Comparison of ENCODE assay signal across 7 mouse cellular contexts in genomic region chr8:11009431-11010071, GRCm38 (mm10). TPM values are rescaled to one million over a fixed set of nuclear protein-coding genes. Genes with fewer than 3 reads are reported as not detected.
A peak's percentile ranks its signal among the peaks of the same experiment; 100 is the strongest.
DNase-seq lines count a peak whose midpoint lies in the region; ATAC-seq and TF ChIP-seq lines count a peak whose summit lies in the region.

No protein-coding gene starts in this region.

- peak overlapping the region; percentile 89 for H3K4me3 ChIP-seq in intestine, postnatal 0 days (ENCODE audit: low read depth, low read length)
- H3K4me3 ChIP-seq in limb, embryonic 13.5 days: peak overlapping the region; percentile 86
- peak overlapping the region; percentile 62 for H3K4me3 ChIP-seq in midbrain, embryonic 13.5 days (replicated peaks)
- H3K4me3 ChIP-seq in spleen, adult 2 months (ENCODE audit: extremely low read depth, insufficient read depth, insufficient read length): peak overlapping the region; percentile 84

- under 1% methylated on average over 53 of the region's 62 CpGs for WGBS in intestine, postnatal 0 days
- WGBS in limb, embryonic 13.5 days: 1% methylated on average over 49 of the region's 62 CpGs
- WGBS in midbrain, embryonic 13.5 days: under 1% methylated on average over 57 of the region's 62 CpGs
- 1% methylated on average over 61 of the region's 62 CpGs for WGBS in spleen, adult 2 months

- peak overlapping the region; percentile 95 for H3K9ac ChIP-seq in intestine, postnatal 0 days (ENCODE audit: low read depth, low read length)
- H3K9ac ChIP-seq in limb, embryonic 13.5 days: peak overlapping the region; percentile 88
- H3K9ac ChIP-seq in midbrain, embryonic 13.5 days (replicated peaks): peak overlapping the region; percentile 93

- H3K4me1 ChIP-seq in intestine, postnatal 0 days (replicated peaks; ENCODE audit: control insufficient read depth, insufficient read depth, low read length): peaks cover 10% of the 10 kb centered on the region
- H3K4me1 ChIP-seq in limb, embryonic 13.5 days: peaks cover 40% of the 10 kb centered on the region
- peaks cover 45% of the 10 kb centered on the region for H3K4me1 ChIP-seq in midbrain, embryonic 13.5 days (replicated peaks)
- H3K4me1 ChIP-seq in spleen, adult 2 months (ENCODE audit: control insufficient read depth, insufficient read depth, insufficient read length): peaks cover 22% of the 10 kb centered on the region

- peak; percentile 73 to 80 for DNase-seq in adrenal gland, adult 18-20 months (ENCODE audit: low spot score in 2 of 2)
- peak; percentile 82 for DNase-seq in embryo, embryonic 10 days (ENCODE audit: low spot score)
- peak; percentile 79 for DNase-seq in gastrocnemius, postnatal 25 days
- peak; percentile 38 to 49 for DNase-seq in spleen, adult 2 months (ENCODE audit: low read depth in 1 of 2, low spot score in 2 of 2)

- no peak for TF ChIP-seq CTCF in intestine, postnatal 0 days (IDR thresholded peaks at IDR 0.05; ENCODE audit: low read depth)
- no peak for TF ChIP-seq CTCF in spleen, adult 2 months (IDR thresholded peaks at IDR 0.05; ENCODE audit: extremely low read depth, insufficient read depth, insufficient read length, insufficient replicate concordance)

- no peak for TF ChIP-seq POLR2A in spleen, adult 2 months (IDR thresholded peaks at IDR 0.05; ENCODE audit: low read depth, low read length)

- peak; percentile 73 for ATAC-seq in intestine, postnatal 0 days
- peak; percentile 57 for ATAC-seq in limb, embryonic 13.5 days (ENCODE audit: low FRiP score, low read depth)
- peak; percentile 61 for ATAC-seq in midbrain, embryonic 13.5 days

- no peaks in the 10 kb centered on the region for H3K9me3 ChIP-seq in intestine, postnatal 0 days (ENCODE audit: control insufficient read depth)
- no peaks in the 10 kb centered on the region for H3K9me3 ChIP-seq in limb, embryonic 13.5 days
- H3K9me3 ChIP-seq in midbrain, embryonic 13.5 days: no peaks in the 10 kb centered on the region

- H3K36me3 ChIP-seq in intestine, postnatal 0 days (ENCODE audit: control insufficient read depth, insufficient read depth): peaks cover 20% of the 10 kb centered on the region
- H3K36me3 ChIP-seq in limb, embryonic 13.5 days: peaks cover 23% of the 10 kb centered on the region
- H3K36me3 ChIP-seq in midbrain, embryonic 13.5 days: 0 out of 2 replicates have a peak, but pooled peaks cover 9% of the 10 kb centered on the region
- H3K36me3 ChIP-seq in spleen, adult 2 months (ENCODE audit: control insufficient read depth, insufficient read depth, low read length): peaks cover 9% of the 10 kb centered on the region

- H3K27me3 ChIP-seq in intestine, postnatal 0 days (replicated peaks; ENCODE audit: control insufficient read depth, insufficient read depth, low read length): no peaks in the 10 kb centered on the region
- H3K27me3 ChIP-seq in limb, embryonic 13.5 days: no peaks in the 10 kb centered on the region
- no peaks in the 10 kb centered on the region for H3K27me3 ChIP-seq in midbrain, embryonic 13.5 days
- peaks cover 3% of the 10 kb centered on the region; the same call in 1 of the 2 replicates for H3K27me3 ChIP-seq in spleen, adult 2 months (ENCODE audit: control insufficient read depth, insufficient read depth, low read length)

- peak overlapping the region; percentile 98 for H3K27ac ChIP-seq in intestine, postnatal 0 days (ENCODE audit: low read depth, low read length)
- H3K27ac ChIP-seq in limb, embryonic 13.5 days: peak overlapping the region; percentile 95
- peak overlapping the region; percentile 99 for H3K27ac ChIP-seq in midbrain, embryonic 13.5 days
- H3K27ac ChIP-seq in spleen, adult 2 months (ENCODE audit: insufficient read depth, low read length): peak overlapping the region; percentile 95

- H3K4me2 ChIP-seq in intestine, postnatal 0 days (replicated peaks; ENCODE audit: low read depth): peak overlapping the region; percentile 96
- peak overlapping the region; percentile 98 for H3K4me2 ChIP-seq in limb, embryonic 13.5 days (replicated peaks)
- peak overlapping the region; percentile 79 for H3K4me2 ChIP-seq in midbrain, embryonic 13.5 days (replicated peaks)

RNA-seq across cellular contexts. Expression of gene Irs2, which starts 1.3 kb away (rescaled TPM):
- total RNA-seq in adrenal gland, adult 18-20 months (2021): 10 to 100 TPM; 34.3 to 52.8 TPM
- total RNA-seq in gastrocnemius, postnatal 25 days (2021): 10 to 100 TPM in 1 of 2 experiments, 1 to 10 TPM in 1; 7.7 to 12.7 TPM
- polyA plus RNA-seq in intestine, postnatal 0 days (2015; fragmentation: Nextera tagmentation; extraction: Ambion mirVana): 6.0 and 7.7 TPM in 2 replicates
- polyA plus RNA-seq in limb, embryonic 13.5 days (2015; fragmentation: Nextera tagmentation; extraction: Ambion mirVana): 7.9 and 8.6 TPM in 2 replicates
- polyA plus RNA-seq in midbrain, embryonic 13.5 days (2015; fragmentation: Nextera tagmentation; extraction: Ambion mirVana): 5.6 and 5.9 TPM in 2 replicates
- polyA plus RNA-seq in spleen, adult 2 months (2012; rRNA removed): 11.6 and 16.9 TPM in 2 replicates

Comparison
In these comparisons a context has a peak if more than half of its experiments do, and no peak if none do; other contexts are left out.
1. Peak in every context shown above with its lines: DNase-seq, ATAC-seq, H3K4me3 ChIP-seq and H3K27ac ChIP-seq.